Mouse (Mus musculus): Measurements from ENCODE around the gene Mdc1.
A peak's percentile ranks its signal among the peaks of the same experiment; 100 is the strongest.

DNA sequence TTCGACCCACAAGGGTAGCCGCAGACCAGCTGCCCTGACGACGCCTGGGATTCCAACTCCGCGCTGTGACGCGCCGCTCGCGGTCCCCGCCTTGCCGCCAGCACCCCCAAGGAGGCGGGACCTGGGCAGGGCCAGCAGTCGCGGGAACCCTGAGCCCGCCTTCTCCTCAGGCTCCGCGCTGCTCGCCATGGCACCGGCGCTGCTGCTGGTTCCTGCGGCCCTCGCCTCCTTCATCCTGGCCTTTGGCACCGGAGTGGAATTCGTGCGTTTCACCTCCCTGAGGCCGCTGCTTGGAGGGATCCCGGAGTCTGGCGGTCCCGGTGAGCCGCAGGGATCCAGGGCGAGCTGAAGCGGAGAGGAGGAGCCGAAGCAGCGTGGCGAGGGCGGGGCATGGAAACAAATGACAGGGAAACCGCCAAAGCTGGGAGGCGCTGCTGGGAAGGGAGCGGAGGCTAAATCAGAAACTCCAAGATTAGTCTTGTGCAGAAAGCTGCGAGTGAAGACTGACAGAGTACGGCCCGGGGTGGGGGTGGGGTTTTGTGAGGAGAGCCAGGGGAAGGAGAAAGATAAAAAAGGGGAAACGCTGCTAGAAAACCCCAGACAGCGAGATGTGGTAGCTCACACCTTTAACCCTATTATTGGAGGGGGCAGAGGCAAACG lies 20.0 kb downstream of the Mdc1 start, which contains the start of gene Nrm:
- peak; percentile 67 for TF ChIP-seq CTCF (IDR thresholded peaks at IDR 0.05; ENCODE audit: low read depth)
- no peak for TF ChIP-seq EP300 (IDR thresholded peaks at IDR 0.05; ENCODE audit: low read depth)

All from liver, postnatal 0 days (tissue).